Mouse (Mus musculus) NIH3T3 (cell line): ENCODE results near the gene Plb1.

ENCODE experiments used
- DNase-seq: peaks from one replicate; pipeline ENCODE4 v3.0.0-alpha.2; 2012; ENCODE audit warnings: low read depth

Gene Plb1

GRCm38 (mm10) chr5:32336092-32336491 is 103.6 kb downstream of the Plb1 start:
- DNase-seq, result peak; percentile 47

GRCm38 (mm10) chr5:32337336-32337735 is 104.8 kb downstream of the Plb1 start:
- no peak for DNase-seq

- DNase-seq, result peak; percentile 33
Measured at GRCm38 (mm10) chr5:32338339-32338738, 105.8 kb downstream of the Plb1 start.

GRCm38 (mm10) chr5:32338766-32339165 is 106.3 kb downstream of the Plb1 start:
- DNase-seq, result no peak

DNA sequence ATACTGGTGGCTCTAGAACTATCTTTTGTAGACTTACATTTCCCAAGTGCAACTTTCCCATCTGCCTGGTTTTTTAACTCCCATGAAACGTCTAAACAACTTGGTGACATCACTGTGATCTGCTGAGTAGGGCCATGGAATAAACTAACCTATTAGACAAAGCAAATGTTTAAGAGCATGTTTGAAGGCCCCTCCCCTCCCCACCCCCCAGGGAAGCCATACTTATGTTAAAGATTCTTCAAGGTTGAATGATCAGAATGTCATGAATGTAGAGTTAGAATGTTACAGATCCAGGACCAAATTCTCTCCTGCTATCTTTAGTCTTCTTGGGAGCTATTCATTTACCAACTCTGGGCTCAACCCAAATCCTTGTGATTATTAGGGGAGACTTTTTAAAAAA is 107.7 kb downstream of the Plb1 start:
- no peak for DNase-seq

GRCm38 (mm10) chr5:32342711-32343285 is 110.3 kb downstream of the Plb1 start:
- DNase-seq, result peak; percentile 46

- peak; percentile 72 for DNase-seq
Measured at GRCm38 (mm10) chr5:32346025-32346912, 113.8 kb downstream of the Plb1 start.

- DNase-seq, result peak; percentile 58
Measured at GRCm38 (mm10) chr5:32349718-32350117, 117.2 kb downstream of the Plb1 start.

GRCm38 (mm10) chr5:32350551-32351256 is 118.2 kb downstream of the Plb1 start:
- peak; percentile 55 for DNase-seq

- DNase-seq, result no peak
Measured at GRCm38 (mm10) chr5:32351721-32352465, 119.4 kb downstream of the Plb1 start.

DNA sequence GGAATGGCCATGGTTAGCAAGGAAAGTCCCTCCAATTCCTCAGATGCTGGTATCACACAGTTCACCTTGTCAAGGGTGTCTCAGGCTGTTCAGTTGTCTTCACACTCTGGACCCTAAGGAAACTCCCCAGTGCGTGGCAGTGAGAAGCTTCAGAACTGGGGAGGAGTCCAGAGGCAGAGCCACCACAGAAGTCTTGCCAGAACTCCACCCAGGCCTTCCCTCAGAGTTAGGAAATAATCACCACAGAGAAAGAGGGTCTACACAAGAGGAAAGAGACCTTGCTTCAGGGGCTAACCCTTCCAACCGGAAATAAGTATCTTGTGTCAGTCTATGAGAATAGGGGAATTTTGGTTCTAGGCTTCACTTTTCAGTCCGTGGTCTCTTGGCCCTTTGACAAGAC is 120.3 kb downstream of the Plb1 start:
- DNase-seq, result peak; percentile 20

DNA sequence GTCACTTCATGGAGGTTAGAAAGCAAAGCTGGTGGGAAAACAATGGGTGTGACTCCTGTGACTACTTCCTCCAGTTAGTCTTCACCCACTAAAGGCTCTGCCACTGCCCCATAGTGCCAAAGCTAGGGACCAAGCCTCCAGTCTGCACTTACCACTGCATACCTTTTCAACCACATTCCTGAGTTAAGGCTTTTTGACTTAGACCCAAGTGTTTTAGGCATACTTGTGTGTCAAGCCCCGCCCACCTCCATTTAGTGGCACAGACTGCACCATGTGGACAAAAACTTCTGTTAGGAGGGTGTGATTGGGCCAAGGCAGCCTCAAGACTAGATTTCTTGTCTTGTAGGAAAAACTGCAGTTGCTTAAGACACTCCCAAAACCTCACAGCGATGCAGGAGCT is 120.8 kb downstream of the Plb1 start:
- peak; percentile 45 for DNase-seq

- DNase-seq, result no peak
Measured at GRCm38 (mm10) chr5:32360511-32360910, 128.0 kb downstream of the Plb1 start.

GRCm38 (mm10) chr5:32361441-32362235 is 129.1 kb downstream of the Plb1 start:
- no peak for DNase-seq

GRCm38 (mm10) chr5:32369391-32369790 is 136.9 kb downstream of the Plb1 start:
- DNase-seq, result no peak

GRCm38 (mm10) chr5:32371239-32371638 is 138.7 kb downstream of the Plb1 start:
- DNase-seq, result no peak

- no peak for DNase-seq
Measured at GRCm38 (mm10) chr5:32378546-32378945, 146.0 kb downstream of the Plb1 start.

GRCm38 (mm10) chr5:32388656-32389055 is 156.1 kb downstream of the Plb1 start:
- no peak for DNase-seq

GRCm38 (mm10) chr5:32390295-32390694 is 157.8 kb downstream of the Plb1 start:
- no peak for DNase-seq

DNA sequence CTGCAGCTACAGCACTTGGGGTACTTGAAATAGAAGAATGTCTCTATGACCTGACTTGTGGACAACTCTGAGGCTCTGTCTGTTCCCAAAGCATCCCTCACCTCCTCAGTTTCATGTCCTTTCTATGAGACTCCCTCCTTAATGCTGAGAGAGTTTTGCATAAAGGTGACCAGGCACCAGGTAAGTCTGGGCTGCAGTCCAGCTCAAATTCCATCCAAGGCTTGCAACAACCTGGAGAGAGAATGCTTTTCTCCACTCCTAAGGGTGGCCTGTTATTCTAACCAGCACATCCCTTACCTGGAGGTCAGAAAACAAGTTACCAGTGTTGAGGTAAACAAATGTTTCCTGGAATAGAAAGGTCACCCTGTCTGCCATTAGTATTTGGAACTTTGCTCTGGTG is 159.8 kb downstream of the Plb1 start:
- DNase-seq, result no peak

DNA sequence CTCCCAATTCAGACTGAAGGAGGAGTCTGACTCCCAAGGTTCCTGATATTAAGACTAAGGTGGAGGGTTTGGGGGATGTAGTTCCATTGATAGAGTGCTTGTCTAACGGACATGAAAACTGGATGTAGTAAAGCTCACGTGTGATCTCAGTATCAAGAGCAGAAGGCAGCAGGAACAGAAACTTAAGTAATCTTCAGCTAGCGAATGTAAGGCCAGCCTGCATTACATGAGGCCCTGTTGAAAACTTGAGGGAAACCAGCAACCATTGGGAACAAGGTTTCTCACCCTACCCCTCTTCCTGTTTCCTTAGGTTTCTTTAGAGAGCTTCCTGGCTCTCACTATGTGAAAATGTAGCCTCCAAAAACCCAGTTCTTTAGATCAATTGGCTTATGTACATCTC is 162.1 kb downstream of the Plb1 start:
- DNase-seq, result no peak
